ENCODE assay signal across 30 mouse cellular contexts in the genomic region with DNA sequence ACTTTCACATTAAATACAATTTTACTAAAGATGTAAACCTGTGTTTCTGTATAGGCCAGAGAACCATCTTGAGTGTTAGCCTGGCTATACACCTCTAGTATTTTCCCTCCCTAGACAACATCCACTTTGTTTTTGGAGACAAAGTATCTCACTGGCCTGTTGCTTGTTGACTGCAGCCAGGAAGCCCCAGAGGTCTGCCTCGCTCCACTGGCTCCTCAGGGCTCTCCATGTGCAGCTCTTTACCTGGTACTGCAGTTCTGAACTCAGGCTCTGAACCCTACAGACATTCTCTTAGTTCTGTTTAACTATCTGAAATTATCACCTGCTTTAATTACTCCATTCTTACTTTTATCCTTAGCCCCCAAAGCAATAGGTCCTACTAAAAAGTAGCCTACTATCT. TPM values are rescaled to one million over a fixed set of nuclear protein-coding genes. Genes with fewer than 3 reads are reported as not detected.
"Had no signal": no experiment of that assay in that cellular context is flagged by ENCODE, and none has a peak within 500 bp of the region (broad histone marks: within the 10 kb centered on the region; RNA-seq: fewer than 3 reads in every experiment).

No protein-coding gene starts in this region.

- H3K27me3 ChIP-seq: embryonic facial prominence, embryonic 12.5 days; embryonic facial prominence, embryonic 13.5 days; embryonic facial prominence, embryonic 15.5 days; forebrain, embryonic 12.5 days; forebrain, embryonic 13.5 days; forebrain, embryonic 15.5 days had no signal

- DNase-seq: cerebellum, adult 2 months; cerebellum, adult 8-10 months; cerebellum, adult 9-10 months; cerebellum, adult 9-11 months; cerebellum, postnatal 10 days; cerebellum, postnatal 14 days; cerebellum, postnatal 25 days; cerebellum, postnatal 36 days; embryo, embryonic 11 days; forebrain, postnatal 0 days; gastrocnemius, adult 2 months; gastrocnemius, postnatal 10 days; gastrocnemius, postnatal 14 days; gastrocnemius, postnatal 25 days; gastrocnemius, postnatal 36 days; heart, adult 18-20 months; heart, adult 2 months had no signal

- ATAC-seq: forebrain, embryonic 13.5 days; forebrain, embryonic 14.5 days; forebrain, embryonic 15.5 days; forebrain, embryonic 16.5 days; forebrain, postnatal 0 days had no signal

- H3K4me1 ChIP-seq: embryonic facial prominence, embryonic 10.5 days; embryonic facial prominence, embryonic 12.5 days; embryonic facial prominence, embryonic 13.5 days; embryonic facial prominence, embryonic 15.5 days; forebrain, embryonic 10.5 days; forebrain, embryonic 12.5 days; forebrain, embryonic 13.5 days; forebrain, embryonic 15.5 days had no signal

- H3K9ac ChIP-seq: embryonic facial prominence, embryonic 12.5 days; embryonic facial prominence, embryonic 13.5 days; embryonic facial prominence, embryonic 15.5 days; forebrain, embryonic 12.5 days; forebrain, embryonic 13.5 days; forebrain, embryonic 15.5 days; forebrain, postnatal 0 days had no signal

- H3K4me3 ChIP-seq: embryonic facial prominence, embryonic 10.5 days; embryonic facial prominence, embryonic 12.5 days; embryonic facial prominence, embryonic 13.5 days; embryonic facial prominence, embryonic 15.5 days; erythroblast, embryonic 14.5 days; forebrain, embryonic 10.5 days; forebrain, embryonic 12.5 days; forebrain, embryonic 13.5 days; forebrain, embryonic 15.5 days; gastrocnemius, adult 2 months; heart, adult 2 months had no signal

- H3K4me2 ChIP-seq: embryonic facial prominence, embryonic 12.5 days; embryonic facial prominence, embryonic 13.5 days; embryonic facial prominence, embryonic 15.5 days; forebrain, embryonic 12.5 days; forebrain, embryonic 13.5 days; forebrain, embryonic 15.5 days had no signal

- H3K27ac ChIP-seq: embryonic facial prominence, embryonic 10.5 days; embryonic facial prominence, embryonic 12.5 days; embryonic facial prominence, embryonic 13.5 days; embryonic facial prominence, embryonic 15.5 days; forebrain, embryonic 10.5 days; forebrain, embryonic 12.5 days; forebrain, embryonic 13.5 days; forebrain, embryonic 15.5 days; gastrocnemius, adult 2 months; heart, adult 2 months had no signal

- H3K9me3 ChIP-seq: embryonic facial prominence, embryonic 10.5 days; embryonic facial prominence, embryonic 12.5 days; embryonic facial prominence, embryonic 13.5 days; embryonic facial prominence, embryonic 15.5 days; forebrain, embryonic 10.5 days; forebrain, embryonic 12.5 days; forebrain, embryonic 13.5 days; forebrain, embryonic 15.5 days had no signal

RNA-seq across cellular contexts. Expression of gene Acat3, which starts 38.1 kb away (rescaled TPM):
- total RNA-seq: gastrocnemius, adult 18-20 months; gastrocnemius, adult 2 months; gastrocnemius, adult 8-10 months; gastrocnemius, postnatal 14 days; gastrocnemius, postnatal 25 days; gastrocnemius, postnatal 36 days; heart, adult 18-20 months; heart, adult 2 months had no signal
